Mouse (Mus musculus): ENCODE results near the gene Ano6. TPM values are rescaled to one million over a fixed set of nuclear protein-coding genes. Genes with fewer than 3 reads are reported as not detected.

Ano6 gene
- total RNA-seq, 2 experiments from 2014 or later, result 20.6 to 27.4 TPM

DNA sequence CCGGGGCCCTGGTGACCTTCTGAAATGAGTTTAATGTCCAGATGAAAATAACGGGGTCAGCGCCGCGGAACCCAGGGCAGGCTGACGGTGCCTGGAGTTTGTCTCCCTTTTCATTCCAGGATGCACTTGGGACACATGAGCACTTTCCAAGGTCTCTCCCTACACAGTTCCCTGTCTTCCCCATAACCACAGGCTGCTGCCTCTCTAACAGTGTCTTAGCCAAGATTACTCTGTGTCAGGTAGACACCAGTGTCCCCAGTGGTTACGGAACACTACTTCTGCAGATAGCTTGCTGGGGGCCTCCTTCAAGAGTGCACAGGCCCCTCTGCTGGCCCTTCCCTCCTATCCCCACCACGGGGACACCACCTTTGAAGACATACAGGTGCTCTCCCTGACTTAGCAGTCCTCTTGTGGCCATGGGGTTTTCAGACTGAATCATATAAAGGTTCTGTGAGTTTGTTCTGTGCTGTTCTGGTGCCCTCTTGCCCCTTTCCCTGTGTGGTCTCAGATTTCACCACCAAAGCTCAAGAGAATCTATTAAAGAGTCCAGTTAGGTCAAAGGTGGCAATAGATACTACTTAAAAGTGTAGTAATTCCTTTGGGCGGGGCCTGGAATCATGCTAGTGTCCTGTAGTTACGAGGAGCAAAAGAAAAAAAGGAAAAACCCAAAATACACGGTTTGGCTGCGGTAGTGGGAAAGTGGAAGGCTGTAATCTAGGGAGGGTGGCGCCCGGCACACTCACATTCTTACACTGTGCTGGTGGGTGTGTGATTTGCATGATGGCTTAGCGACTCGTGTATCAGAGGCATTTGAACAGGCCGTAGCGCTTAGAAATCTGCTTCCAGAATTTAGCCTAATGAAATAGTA is 95.5 kb downstream of the Ano6 start:
- DNase-seq (ENCODE audit: low spot score in 2 of 2), result peak in 1 of 2 experiments; percentile 37

DNA sequence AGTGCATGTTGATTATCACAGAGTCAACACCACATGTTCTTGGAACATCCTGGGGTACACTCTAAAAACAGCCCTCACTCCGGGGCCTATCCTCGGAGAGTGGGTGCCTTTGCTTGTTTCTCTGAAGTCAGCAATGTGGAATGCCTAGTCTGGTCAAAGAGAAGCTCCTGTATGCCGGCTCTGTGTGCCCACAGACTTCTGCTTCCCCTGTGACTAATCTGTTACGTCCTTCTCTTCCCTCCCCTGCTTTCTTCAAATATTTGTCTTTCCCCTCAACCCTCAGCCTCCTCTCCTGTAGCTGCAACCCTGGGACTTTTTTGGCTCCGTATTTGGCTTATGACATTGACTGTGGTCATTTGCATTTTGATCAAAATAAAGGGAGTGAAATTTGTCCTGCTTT is 96.7 kb downstream of the Ano6 start:
- peak in 1 of 2 experiments; percentile 67 for DNase-seq (ENCODE audit: low spot score in 2 of 2)

DNA sequence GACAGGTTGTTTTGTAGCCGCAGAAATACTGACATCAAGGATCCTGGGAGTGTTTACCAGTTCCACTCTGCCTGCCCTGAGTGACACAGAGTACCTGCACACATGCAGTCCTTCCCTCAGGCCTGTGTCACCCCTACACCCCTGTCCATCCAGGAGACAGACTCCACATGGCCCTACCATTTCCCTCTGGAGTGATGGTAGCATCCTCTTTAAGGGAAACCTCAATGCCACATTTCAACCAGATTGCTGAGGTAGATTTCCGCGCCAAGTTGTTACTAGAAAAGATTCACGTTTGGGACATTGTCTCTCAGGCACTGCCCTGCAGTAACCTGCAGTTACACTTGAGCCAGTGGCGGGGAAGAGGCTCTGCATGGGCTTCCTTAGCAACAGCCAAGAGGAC is 97.9 kb downstream of the Ano6 start:
- no peak for DNase-seq (ENCODE audit: low spot score in 2 of 2)

DNA sequence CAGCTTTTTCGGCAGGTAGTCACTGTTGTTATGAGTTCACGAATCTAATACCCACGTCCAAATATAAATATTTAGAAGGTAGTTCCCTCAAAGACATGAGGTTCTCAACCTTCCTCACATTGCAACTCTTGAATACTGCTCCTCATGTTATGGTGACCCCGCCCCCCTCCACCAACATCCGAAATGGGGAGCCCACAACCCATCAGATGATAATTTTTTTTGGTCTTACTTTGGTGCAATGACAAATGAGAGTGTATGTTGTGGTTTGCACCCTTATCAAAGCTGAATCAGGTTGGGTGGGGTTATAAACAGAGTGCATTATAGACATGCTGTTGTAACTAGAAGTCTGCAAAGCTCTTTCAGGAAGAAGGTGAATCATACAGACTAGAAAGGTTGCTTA is 99.7 kb downstream of the Ano6 start:
- no peak for DNase-seq (ENCODE audit: low spot score in 2 of 2)

DNA sequence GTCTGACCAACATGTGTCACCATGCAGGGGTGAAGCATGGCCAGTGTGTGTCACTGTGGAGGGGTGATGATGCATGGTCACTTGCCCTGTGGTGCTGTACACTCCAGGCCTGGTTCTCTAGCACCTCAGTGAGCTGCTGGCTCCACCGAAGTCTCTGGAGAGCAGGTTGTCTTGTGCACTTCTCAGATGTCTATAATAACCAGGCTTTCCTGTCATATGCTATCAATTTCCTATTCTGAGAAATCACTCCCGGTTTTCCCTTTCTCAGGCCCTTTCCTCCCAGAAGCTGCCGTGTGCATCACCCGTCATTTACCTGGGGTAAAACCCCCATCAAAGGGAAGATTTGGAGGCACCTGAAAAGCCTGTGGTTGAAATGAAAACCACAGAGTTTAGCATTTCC is 101.5 kb downstream of the Ano6 start:
- DNase-seq (ENCODE audit: low spot score in 2 of 2), result no peak

DNA sequence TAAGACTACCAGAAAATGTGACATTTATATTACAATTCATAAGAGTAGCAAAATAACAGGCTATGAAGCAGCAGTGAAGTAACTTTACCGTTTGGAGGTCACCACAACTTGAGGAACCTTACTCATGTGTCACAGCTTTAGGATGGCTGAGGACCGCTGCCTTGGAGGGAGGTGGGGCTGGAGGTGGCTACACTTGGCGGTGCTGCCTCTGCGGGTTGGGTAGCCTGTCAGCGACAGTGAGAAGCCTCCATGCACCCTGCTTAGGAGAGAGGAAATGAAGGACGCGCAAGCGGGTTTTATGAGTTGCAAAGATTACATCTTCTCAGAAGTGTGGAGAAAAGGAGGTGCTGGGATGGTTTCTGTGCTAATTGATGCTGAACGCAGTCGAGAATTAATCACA is 102.3 kb downstream of the Ano6 start:
- no peak for DNase-seq (ENCODE audit: low spot score in 2 of 2)

DNA sequence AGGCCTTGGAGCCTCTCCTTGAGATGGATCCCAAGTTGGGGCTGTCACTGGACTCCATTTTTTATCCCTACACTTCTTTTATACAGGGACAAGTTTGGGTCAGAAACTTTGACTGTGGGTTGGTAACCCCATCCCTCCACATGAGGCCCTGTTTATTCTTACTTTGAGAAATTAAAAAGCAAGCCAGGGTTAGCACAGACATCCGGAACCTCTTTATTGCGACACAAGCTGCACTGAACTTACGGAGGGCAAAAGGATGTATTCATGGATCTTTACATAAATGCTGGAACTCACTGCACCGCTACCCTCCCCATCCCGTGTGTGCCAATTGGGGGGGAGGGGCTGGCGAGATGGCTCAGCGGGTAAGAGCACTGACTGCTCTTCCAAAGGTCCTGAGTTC is 105.1 kb downstream of the Ano6 start:
- no peak for DNase-seq (ENCODE audit: low spot score in 2 of 2)

DNA sequence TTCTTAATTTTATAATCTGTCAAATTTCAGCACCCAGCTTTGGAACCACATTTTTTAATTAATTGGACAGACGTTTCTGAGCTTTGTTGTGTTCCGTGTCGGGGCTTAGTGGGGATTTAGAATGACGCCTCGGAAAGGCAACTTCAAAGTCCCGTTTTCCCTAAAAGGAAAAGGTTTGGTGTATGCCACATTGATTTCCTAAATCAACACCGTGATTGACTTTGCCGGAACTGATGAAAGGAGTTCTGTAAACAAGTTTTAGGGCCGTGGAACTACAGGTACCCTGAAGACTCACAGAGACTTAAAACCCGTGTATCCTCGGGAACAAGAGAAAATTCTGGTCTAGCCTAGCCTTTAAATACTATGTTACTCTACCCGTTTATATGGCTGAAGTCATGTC is 107.0 kb downstream of the Ano6 start:
- DNase-seq (ENCODE audit: low spot score in 2 of 2), result no peak

DNA sequence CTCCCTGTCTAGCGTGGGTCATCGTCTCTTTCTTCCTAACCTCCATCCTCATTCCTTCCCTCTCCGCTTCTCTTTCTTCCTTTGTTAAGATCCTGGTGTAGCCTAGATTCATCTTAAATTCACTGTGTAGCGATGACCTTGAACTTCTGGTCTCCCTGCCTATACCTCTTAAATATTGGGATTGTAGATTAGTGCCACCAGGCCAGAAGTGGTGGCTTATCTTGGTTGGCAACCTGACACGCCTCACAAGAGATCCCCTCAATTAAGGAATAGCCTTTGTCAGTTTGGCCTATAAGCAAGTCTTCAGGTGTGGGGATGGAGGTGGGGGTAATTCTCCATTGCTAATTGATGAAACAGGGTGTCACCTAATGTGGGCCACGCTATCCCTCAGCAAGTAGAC is 107.8 kb downstream of the Ano6 start:
- no peak for DNase-seq (ENCODE audit: low spot score in 2 of 2)

DNA sequence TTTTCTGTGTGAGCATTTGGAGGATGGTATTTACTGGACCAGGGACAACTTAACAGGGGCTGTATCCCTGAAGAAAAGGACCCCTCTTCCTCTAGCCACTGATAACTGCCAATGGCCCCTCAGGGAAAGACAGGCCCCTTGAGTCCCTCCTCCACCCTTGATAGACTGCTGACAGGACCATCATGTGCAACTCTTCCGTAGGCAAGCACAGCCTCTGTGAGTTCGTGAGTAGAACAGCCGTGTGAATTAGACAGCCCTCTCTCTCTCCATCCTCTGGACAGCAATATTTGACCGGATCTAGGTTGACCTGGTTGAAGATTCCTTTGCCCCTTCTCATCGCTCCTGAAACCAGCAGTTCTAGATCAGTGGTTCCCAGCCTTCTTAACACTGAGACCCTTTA is 111.8 kb downstream of the Ano6 start:
- no peak for DNase-seq (ENCODE audit: low spot score in 2 of 2)

DNA sequence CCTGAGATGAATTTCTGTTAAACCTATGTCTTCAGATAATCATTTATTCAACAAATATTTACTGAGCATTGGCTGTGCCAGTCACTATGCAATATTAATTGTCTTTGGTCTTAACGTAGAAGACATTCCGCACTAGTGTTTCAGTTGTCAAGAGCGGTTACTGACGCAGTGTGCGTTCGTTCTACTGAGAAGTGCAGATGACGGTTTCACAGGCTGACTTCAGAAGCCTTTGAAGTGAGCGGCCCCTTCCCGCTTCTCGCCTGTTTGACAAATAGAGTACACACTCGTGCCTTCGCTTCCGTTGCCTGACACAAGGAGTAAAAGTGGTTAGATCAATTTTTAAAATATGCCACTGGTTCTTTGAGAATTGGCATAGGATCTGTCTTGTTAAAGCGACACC is 113.6 kb downstream of the Ano6 start:
- no peak for DNase-seq (ENCODE audit: low spot score in 2 of 2)

DNA sequence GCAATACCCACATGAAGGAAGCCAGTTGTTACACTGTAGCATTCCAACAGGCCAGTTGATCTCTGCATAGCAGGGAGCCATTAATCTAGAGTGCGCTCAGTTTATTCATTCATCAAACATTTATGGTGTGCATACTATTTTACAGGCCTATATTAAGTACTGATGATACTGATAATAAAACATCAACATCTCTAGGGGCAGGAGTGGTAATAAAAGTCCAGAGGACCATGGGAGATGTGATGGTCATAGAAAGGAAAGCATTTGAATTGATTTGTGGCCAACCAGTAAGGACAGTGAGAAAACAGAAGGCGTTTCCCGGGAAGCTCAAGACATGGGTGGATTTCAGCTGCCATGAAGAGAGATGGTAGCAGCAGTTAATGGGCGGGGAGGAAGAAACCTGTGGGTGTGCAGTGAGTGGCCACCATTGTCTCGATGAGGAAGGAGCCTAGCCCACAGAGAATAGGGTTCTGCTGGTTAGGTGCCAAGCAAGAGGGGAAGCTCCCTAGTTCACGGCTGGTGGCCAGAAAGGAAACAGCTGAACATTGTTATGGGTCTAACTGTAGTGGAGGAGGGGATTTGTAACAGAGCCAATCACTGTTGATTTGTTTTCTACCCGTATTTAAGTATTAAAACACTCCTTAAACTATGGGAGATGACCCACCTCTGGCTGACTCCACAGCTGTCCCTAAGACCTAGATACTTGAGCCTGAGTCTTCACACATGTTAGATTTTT is 115.5 kb downstream of the Ano6 start:
- DNase-seq (ENCODE audit: low spot score in 2 of 2), result no peak

DNA sequence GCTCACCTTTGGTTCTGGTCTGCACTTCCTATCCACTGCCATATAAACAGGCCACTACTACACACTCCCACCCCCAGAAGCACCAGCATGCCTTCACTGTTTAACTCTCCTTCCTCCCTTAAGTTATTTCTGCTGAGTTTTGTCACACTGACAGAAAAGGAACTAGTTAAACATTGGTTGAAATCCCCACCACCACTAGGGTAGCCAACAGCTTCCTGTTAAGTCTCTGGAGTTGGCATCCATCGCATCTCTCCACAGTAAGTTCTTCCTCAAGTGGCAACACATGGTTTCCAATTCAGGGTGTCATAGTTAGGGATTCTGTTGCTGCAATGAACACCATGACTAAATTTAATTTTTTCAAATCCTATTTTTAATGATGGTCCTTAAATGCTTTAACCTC is 116.2 kb downstream of the Ano6 start:
- DNase-seq (ENCODE audit: low spot score in 2 of 2), result no peak

DNA sequence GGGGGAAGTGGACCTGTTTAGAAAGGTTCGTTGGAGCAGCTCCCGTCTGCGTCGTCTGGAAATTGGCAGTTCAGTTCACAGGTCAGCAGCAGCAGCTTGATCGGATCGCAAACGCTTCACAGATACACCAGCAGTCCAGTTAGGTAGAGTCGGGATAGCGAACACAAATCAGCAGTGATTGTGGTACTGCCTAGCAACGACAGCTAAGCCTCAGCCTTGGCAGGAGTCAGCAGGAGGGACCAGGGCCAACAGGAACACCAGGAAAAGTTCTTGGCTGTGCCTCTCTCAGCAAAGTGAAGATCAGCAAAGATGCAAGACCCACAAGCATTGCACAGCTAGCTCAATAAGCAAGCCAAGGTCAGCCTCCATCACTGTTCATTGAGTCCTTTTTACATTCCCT is 116.7 kb downstream of the Ano6 start:
- DNase-seq (ENCODE audit: low spot score in 2 of 2), result peak; percentile 48 to 75

DNA sequence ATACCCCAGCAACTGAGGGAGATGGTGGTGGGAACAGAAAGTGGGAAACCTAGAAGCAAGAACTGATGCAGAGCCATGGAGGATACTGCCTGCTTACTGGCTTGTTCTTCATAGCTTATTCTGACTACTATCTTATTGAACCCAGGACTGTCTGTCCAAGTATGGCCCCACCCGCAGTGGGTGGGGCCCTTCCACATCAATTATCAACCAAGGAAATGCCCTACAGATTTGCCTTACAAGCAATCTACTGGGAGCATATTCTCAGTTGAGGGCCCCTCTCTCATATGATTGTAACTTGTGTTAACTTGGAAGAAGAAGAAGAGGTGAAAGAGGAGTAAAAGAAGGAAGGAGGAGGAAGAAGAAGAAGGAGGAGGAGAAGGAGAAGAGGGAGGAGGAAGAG is 117.3 kb downstream of the Ano6 start:
- DNase-seq (ENCODE audit: low spot score in 2 of 2), result no peak

DNA sequence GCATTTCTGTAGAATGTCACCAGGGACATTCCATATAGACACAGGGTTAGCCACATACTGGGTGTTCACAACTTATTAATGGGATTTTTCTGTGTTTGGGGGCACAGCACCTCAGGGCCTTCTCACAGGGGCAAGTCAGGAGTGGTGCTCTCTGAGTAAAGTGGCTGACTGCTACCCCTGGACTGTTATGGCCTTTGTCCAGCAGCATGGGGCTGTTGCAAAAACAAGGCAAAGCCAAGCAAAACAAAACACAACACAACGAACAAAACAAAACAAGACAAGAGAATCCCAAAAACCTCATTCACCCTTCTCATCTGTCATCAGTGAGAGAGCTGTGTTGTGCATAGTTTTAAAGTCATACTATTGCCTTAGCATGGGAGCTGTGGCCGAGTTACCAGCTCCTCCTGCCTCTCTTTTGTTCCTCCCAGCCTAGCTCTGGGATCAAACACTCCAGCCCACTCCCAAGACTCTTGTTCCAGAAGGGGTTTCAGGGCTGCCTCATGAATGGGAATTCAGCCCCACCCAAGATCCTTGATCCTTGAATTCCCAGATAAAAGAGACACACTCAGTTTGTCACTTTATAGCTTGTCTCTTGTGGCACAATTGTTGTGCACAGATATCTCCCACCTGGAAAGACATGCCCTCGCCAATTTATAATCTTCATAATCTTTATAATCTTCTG is 119.6 kb downstream of the Ano6 start:
- no peak for DNase-seq (ENCODE audit: low spot score in 2 of 2)

DNA sequence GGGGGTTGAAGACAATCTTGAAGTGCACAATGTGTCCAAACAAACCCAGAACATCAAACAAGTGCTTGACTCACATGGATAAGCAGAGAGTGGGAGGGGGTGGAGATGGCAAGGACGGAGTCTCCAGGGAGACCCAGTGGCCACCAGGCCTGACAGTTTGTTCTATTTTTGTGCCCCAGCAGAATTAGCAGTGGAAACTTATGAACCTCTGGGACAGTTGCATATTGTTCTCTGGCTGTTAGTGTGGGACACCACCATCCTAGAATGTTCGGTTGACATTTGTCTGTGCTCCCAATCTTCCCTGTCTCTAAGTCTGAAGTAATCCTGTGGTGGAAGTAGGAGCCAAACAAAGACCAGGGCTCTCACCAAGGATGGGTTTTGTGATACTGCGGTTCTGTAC is 124.3 kb downstream of the Ano6 start:
- DNase-seq (ENCODE audit: low spot score in 2 of 2), result no peak

DNA sequence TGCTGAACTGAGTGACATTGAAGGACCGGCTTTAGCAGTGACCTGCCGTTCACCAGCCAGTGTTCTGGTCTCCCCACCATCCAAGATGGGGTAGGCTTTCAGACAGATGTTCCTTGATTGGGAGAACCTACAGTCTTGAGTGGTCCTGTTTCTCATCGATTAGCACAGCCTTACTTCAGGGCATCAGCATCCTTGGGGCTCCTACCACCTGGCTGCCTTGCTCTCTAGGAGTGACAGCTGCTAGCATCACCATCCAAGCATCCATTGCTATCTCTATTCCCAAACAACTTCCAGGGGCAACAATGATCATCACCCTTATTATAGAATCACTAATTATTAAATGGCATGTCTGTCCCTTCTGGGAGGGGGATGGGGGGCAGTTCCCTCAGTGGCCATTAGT is 124.8 kb downstream of the Ano6 start:
- DNase-seq (ENCODE audit: low spot score in 2 of 2), result no peak

DNA sequence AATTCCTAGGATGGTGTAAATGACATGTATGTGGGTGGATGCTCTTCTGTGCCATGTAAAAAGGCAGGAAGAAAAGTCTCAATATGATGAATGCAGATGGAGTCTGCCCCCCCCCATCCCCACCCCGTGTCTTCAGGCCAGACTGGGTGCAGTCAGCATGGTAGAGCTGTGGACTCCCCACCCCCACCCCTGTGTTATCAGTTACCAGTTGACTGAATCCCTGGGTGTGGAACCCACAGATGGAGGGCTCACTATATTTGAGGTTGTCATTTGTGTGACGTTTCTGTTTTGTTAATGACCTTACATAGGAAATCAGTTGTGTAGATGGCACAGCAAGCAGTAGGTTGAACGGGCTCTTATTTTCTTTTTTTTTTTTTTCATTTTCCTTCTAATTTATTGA is 126.7 kb downstream of the Ano6 start:
- no peak for DNase-seq (ENCODE audit: low spot score in 2 of 2)

DNA sequence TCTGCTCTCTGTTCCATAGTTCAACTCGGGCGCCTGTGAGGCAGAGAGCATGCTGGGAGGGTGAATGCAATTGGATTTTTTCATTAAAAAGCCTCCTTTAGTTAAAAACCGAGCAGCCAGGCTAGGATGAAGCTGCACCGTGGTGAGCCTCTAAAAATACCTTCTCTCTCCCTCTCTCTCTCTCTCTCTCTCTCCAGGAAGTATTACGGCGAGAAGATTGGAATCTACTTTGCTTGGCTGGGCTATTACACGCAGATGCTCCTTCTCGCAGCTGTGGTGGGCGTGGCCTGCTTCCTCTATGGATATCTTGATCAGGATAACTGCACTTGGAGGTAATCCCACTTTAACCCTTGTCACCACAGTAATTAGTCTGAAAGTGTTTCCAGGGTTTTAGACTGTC is 129.4 kb downstream of the Ano6 start:
- no peak for DNase-seq (ENCODE audit: low spot score in 2 of 2)

DNA sequence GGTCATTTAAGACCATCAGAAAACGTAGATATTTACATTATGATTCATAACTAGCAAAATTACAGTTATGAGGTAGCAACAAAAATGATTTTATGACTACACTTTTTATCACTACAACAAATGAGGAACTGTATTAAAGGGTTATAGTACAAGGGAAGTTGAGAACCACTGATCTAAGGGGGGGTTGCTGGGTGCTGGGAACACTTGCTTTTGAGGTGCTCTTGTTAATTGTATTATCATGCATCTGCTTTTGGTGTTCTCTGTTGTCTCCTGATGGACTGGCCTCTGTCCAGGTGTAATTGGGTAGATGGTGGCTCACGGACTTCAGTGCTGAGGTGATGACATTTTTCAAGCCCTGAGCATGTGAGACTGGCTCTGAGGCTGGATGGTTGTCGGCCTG is 130.4 kb downstream of the Ano6 start:
- DNase-seq (ENCODE audit: low spot score in 2 of 2), result no peak

DNA sequence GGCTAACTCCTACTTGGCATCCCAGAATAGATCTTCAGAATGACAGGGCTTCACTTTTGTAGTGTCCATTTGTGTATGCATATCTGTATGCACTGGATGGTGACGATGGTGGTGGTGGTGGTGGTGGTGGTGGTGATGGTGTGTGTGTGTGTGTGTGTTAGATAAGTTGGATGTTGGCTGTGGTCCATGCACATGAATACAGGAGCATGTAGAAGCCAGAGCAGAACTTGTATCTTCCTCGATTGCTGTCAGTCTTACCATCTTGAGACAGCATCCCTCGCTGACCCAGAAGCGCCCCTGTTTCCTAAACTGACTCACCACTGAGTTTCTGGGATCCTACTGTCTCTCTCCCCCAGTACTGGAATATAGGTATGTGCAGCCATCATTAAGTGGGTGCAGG is 131.0 kb downstream of the Ano6 start:
- DNase-seq (ENCODE audit: low spot score in 2 of 2), result no peak

Data from layer of hippocampus, adult 18-20 months (tissue).